Comparison of ENCODE assay signal across 17 mouse cellular contexts in the genomic region with DNA sequence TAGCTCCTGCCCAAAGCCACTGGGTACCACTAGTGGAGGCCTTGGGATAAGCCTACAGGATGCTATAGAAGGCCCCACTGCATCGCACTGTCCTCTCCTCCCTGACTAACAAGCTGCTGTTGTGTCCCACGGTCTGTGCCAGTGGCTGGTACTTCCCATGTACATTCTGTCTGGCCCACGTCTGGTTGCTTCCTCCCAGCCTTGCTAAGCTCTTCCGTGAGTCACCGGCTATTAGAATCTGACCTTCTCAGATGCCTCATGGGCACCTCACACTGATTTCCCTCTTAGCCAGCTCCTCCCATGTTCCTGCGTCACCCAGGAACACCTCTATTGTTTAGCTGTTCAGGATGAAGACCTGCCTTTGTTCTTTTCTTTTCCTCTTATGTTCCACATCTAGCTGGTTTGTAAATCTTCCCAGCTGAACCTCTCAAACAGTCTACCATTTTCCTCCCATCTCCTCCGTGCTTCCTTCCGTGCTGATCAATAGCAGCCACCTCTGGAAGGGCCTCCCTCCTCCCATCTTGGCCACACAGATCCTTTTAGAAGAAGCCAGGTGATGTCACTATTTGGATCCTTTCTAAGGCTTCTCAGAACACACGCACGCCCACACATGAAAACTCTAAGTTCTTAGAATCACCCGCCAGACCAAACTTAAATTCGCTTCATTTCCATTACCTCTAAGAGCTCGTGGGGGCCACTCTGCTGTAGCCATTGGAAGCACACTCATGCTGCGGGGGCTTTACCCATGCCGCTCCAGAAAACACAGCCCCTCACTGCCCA.
DNase-seq lines count a peak whose midpoint lies in the region; ATAC-seq and TF ChIP-seq lines count a peak whose summit lies in the region.
"Had no signal": no experiment of that assay in that cellular context is flagged by ENCODE, and none has a peak within 500 bp of the region (broad histone marks: within the 10 kb centered on the region; RNA-seq: fewer than 3 reads in every experiment).

No protein-coding gene starts in this region.

- H3K79me2 ChIP-seq in C2C12 (ENCODE audit: control insufficient read depth, insufficient read depth), result peaks cover 24% of the 10 kb centered on the region

- no peak overlapping the region for H3K4me2 ChIP-seq in heart, postnatal 0 days (ENCODE audit: low read depth, low read length)
- H3K4me2 ChIP-seq: limb, embryonic 15.5 days; lung, embryonic 15.5 days had no signal

- peak; percentile 67 for ATAC-seq in activated CD4-positive, CD25-positive, alpha-beta regulatory T cell, adult 4 months
- no peak for ATAC-seq in heart, postnatal 0 days (ENCODE audit: insufficient read depth, low read depth)
- ATAC-seq: hindbrain, postnatal 0 days had no signal

- peaks cover 68% of the 10 kb centered on the region for H3K4me1 ChIP-seq in heart, postnatal 0 days (ENCODE audit: control insufficient read depth, insufficient read depth)

- peak; percentile 52 for DNase-seq in gastrocnemius, adult 2 months
- no peak for DNase-seq in gastrocnemius, postnatal 36 days
- peak; percentile 67 for DNase-seq in heart, postnatal 0 days (ENCODE audit: low spot score)
- no peak for DNase-seq in layer of hippocampus, postnatal 14 days (ENCODE audit: low spot score in 2 of 2)
- no peak for DNase-seq in gastrocnemius, postnatal 25 days
- no peak for DNase-seq in left cerebral cortex, adult 11 months (ENCODE audit: low spot score)
- DNase-seq: embryo, embryonic 11 days; layer of hippocampus, postnatal 36 days; spleen, adult 18-20 months; thymus, adult 18-20 months had no signal

- H3K9me3 ChIP-seq in heart, postnatal 0 days (replicated peaks; ENCODE audit: control insufficient read depth, low read length), result no peaks in the 10 kb centered on the region
- H3K9me3 ChIP-seq: forebrain, embryonic 10.5 days; limb, embryonic 15.5 days; lung, embryonic 15.5 days had no signal

- peak overlapping the region; percentile 23 for H3K4me3 ChIP-seq in gastrocnemius, adult 2 months
- H3K4me3 ChIP-seq in C2C12 (ENCODE audit: insufficient read depth, poor library complexity, severe bottlenecking), result no peak overlapping the region
- H3K4me3 ChIP-seq in heart, postnatal 0 days (ENCODE audit: low read depth, low read length), result no peak overlapping the region
- H3K4me3 ChIP-seq: forebrain, embryonic 10.5 days; limb, embryonic 15.5 days; lung, embryonic 15.5 days had no signal

- H3K9ac ChIP-seq in heart, postnatal 0 days (replicated peaks; ENCODE audit: low read depth, low read length), result no peak overlapping the region
- H3K9ac ChIP-seq: limb, embryonic 15.5 days; lung, embryonic 15.5 days had no signal

- H3K36me3 ChIP-seq in C2C12 (ENCODE audit: control insufficient read depth, insufficient read depth), result peaks cover 31% of the 10 kb centered on the region
- peaks cover 48% of the 10 kb centered on the region for H3K36me3 ChIP-seq in heart, postnatal 0 days (replicated peaks; ENCODE audit: control insufficient read depth, insufficient read depth, low read length)

- H3ac ChIP-seq in C2C12 (ENCODE audit: control insufficient read depth, insufficient read length, low read depth), result peak overlapping the region; percentile 4

- H3K27me3 ChIP-seq in C2C12 (ENCODE audit: control insufficient read depth, insufficient read depth, insufficient read length), result no peaks in the 10 kb centered on the region
- H3K27me3 ChIP-seq in heart, postnatal 0 days (ENCODE audit: control insufficient read depth, insufficient read depth, low read length), result no peaks in the 10 kb centered on the region
- H3K27me3 ChIP-seq: limb, embryonic 15.5 days; lung, embryonic 15.5 days had no signal

- 52% methylated on average over 15 of the region's 15 CpGs for WGBS in heart, postnatal 0 days

- intact Hi-C loops in gastrocnemius, adult 2 months (cut with DNase I), result no loop called here
- intact Hi-C loops in gastrocnemius, postnatal 36 days (cut with DNase I), result no loop called here

- H3K27ac ChIP-seq in gastrocnemius, adult 2 months, result peak overlapping the region; percentile 90
- peak overlapping the region; percentile 73 for H3K27ac ChIP-seq in heart, postnatal 0 days (ENCODE audit: low read depth)
- H3K27ac ChIP-seq: forebrain, embryonic 10.5 days; hindbrain, postnatal 0 days; kidney, postnatal 0 days; limb, embryonic 15.5 days; lung, embryonic 15.5 days had no signal

- no peak for TF ChIP-seq EP300 in heart, postnatal 0 days (IDR thresholded peaks at IDR 0.05; ENCODE audit: low read depth)

- peaks cover 7% of the 10 kb centered on the region for H3K79me3 ChIP-seq in C2C12 (ENCODE audit: low read depth)

- TF ChIP-seq CTCF in gastrocnemius, adult 2 months (IDR thresholded peaks at IDR 0.05), result no peak
- no peak for TF ChIP-seq CTCF in C2C12 (IDR thresholded peaks at IDR 0.05; ENCODE audit: control insufficient read depth, insufficient read depth, insufficient read length)
- TF ChIP-seq CTCF in heart, postnatal 0 days (IDR thresholded peaks at IDR 0.05; ENCODE audit: low read depth), result no peak

TF ChIP-seq in C2C12, 6 proteins besides CTCF, POLR2A, EP300 and RAD21:
- TF ChIP-seq MAX (IDR thresholded peaks at IDR 0.05) (no peak), MYOD1 (IDR thresholded peaks at IDR 0.05; ENCODE audit: control insufficient read depth, insufficient read length, low read depth) (no peak)
TF ChIP-seq in C2C12: peak in this region for 0.

Comparison
In these comparisons a context has a peak if more than half of its experiments do, and no peak if none do; other contexts are left out.
1. DNase-seq: peak in gastrocnemius, adult 2 months (single experiment) and heart, postnatal 0 days (single experiment); none in gastrocnemius, postnatal 36 days (0 of 2), layer of hippocampus, postnatal 14 days (0 of 2), gastrocnemius, postnatal 25 days (single experiment) and left cerebral cortex, adult 11 months (single experiment).